Mouse (Mus musculus) R1 (cell line): ENCODE results near the gene Nme6.

Experiments
- DNase-seq: peaks from one replicate; pipeline ENCODE4 v3.0.0-alpha.2; 2018; ENCODE audit warnings: low read depth, low spot score

Nme6 gene

DNA sequence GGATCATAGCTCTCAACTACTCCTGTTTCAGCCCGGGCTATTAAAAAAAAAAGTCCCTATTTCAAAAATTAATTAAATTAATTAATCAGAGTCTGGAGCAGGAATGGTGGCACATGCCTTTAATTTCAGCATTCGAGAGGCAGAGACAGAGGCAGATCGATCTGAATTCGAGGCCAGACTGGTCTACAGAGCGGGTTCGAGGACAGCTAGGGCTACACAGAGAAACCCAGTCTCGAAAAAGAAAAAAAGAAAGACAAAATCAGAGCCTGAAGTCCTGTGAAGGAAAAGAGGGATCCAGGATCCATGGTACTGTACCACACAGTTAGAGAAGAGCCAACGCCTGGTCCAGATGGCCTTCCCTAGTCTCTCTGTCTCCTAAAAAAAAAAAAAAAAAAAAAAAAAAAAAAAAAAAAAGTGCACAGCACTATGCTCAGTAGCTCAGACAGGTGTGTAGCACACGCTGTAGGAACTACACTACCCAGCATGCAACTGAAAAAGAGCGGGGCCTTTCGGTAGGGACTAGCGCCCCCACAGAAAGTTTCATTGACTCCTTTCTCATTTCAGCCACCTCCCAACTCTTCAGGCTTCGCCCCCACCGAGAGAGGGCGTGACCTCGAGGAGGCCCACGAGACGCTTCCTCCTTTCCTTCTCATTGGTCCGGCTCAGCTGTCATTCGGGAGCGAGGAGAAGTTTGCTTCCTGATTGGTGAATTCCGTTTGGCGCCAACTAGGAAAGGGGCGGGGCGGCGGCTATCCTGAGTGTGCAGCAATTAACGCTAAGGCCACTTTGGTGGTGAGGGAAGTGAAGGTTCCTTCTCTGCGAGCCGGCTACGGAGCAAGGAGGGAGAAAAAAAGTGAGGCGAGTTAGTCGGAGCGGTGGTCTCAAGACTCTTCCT, 42.5 kb downstream of the Nme6 start, which contains the start of gene Cdc25a:
Gene Cdc25a, plus strand, starts transcription at position 783 of the 895 bp plus-strand sequence.
- peak; percentile 100 for DNase-seq

DNA sequence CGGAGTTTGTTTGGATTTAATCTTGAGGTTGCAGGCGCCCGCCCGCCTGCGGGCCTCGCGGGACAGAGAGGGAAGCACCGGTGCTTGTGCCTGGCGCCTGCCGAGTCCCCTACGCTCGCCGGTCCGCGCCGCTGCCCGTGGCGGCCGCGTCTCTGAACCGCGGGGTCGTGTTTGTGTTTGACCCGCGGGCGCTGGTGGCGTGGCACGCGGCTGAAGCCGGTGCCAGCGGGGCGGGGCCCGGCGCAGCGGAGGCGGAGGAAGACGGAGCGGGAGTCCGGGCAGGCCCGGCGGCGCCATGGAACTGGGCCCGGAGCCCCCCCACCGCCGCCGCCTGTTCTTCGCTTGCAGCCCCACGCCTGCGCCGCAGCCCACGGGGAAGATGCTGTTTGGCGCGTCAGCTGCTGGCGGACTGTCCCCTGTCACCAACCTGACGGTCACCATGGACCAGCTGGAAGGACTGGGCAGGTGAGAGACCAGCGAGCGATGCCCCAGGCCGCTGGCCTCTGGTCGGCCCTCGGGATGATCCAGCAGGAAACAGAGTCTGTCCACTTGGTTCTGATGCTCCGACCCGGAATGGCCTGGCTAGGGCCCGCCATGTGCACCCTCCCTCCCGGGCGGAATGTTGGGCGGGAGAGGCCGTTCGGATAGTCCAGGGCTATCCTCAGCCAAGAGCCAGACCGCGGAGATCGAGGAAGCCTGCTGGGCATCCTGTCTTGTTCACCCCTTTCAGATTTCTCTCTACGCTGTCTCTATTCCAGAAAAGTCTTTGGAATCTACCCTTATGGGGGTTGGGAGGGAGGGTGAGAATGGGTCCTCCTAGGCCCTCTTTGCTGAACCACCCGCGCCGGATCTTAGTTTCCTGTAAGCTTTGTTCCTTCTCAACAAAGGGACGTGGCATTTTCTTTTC, 43.4 kb downstream of the Nme6 start:
- peak; percentile 43 for DNase-seq

DNA sequence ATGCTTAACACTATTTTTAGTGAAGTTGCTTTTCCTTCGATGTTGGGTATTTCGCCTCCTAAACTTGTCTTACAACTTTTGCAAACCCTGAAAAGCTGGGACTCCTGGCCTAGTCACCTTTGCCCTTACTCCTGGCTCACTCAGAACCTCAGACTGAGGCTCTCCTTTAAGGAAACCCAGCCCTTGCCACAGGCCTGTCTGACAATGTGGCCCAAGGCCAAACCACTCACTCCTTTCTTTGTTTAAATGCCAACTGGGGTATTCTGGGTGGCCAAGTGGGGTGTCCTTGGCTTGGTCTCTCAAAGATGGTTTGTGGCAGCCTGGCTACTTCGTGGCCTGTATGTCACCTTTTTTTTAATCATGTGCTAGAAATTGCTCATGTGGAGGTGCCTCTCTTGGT, 44.2 kb downstream of the Nme6 start:
- no peak for DNase-seq

DNA sequence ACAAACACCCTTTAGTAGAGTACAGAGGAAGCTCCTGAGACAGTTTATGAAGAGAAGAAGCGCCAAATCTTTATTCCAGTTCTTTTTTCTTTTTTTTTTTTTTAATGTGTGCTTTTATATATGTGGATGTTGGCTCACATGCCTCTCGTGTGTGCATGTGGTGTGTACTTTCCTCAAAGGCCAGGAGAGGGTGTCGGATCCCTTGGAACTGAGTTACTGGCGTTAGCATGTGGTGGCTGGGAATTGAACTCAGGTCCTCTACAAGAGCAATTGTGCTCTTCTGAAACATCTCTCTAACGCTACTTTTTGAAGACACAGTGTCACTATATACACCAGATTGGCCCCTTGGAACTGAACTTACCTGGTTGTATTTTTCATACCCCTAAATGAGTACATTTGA, 45.1 kb downstream of the Nme6 start:
- peak; percentile 62 for DNase-seq

DNA sequence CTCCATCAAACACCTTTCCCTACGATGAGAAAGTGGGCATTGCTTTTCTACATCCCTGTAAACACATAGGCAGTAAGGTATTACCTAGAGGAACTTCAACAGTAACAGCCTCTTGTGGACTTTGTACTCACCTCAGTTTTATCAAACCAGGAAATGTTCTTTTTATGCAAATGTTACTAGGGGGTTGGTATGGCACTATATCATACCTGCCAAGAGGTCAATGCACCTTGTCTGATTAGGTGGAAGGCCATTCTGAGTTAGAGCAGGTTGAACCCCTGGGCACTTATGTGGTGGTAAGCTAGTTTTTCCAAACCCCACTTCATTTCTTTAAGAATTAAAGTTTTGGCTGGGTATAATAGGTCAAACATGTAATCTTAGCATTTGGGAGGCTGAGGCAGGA, 46.8 kb downstream of the Nme6 start:
- DNase-seq: no peak

DNA sequence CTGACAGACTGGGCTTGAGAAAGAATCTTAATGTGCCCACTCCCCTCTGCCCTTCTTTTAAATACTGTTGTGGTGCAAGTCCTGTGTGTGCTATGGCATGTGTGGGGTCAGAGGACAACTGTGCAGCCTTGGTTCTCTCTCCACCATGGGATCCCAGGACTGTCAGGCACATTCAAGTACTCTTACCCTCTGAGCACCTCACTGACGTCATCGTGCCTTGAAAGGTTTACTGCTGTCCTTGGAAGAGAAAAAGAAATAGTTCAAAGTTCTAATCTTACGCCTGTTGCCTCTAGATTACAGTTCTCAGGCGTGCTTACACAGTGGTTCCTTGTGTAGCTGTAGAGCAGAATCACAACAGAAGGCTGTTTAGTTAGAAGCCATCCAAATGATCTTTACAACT, 53.7 kb downstream of the Nme6 start:
- DNase-seq: no peak

DNA sequence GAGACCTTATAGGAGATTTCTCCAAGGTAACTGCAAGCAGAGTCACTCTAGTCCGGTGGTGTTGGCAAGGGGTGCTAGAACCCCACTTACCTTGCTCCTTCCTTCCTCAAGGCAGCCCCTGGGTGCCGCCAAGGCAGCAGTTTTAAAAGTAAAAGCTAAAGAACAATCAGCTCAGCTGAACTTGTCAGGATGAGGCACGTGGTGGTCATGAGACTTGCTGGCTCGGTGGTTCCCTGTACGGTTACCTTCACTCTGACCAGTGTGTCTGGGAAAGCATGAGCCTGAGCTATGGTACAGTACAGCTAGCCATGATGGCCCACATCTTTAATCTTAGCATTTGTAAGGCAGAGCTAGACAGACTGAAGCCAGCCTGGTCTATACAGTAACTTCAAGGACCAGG, 54.8 kb downstream of the Nme6 start:
- DNase-seq: no peak

DNA sequence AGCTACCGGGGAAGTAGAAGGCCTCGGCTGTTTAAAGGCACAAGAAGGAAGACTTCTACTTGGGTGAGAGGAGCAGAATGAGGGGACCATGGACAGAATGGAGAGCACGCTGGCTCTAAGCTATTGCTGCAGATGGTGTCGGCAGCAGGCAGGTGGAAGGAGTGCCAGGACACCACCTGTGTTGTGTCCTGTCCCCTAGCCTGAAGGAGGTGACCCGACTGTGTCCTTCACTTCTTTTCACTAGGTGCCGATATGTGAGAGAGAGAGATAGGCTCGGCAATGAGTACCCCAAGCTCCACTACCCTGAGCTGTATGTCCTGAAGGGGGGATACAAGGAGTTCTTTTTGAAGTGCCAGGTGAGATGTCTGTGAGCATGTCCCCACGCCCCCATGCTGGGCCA, 59.0 kb downstream of the Nme6 start:
- DNase-seq: no peak
